Mouse (Mus musculus): ENCODE data around the gene Asf1b.

- no peak for TF ChIP-seq CTCF (conservative IDR thresholded peaks at IDR 0.05; ENCODE audit: insufficient read depth, insufficient read length, low read depth, low read length)
- TF ChIP-seq POLR2A (IDR thresholded peaks at IDR 0.05; ENCODE audit: low read depth, low read length) = no peak
These were observed 32.6 kb upstream of the Asf1b start for GRCm38 (mm10) chr8:83922727-83923126.

Data from kidney, adult 2 months (tissue).